Mouse (Mus musculus): ENCODE measurements around the gene Elp1.

DNA sequence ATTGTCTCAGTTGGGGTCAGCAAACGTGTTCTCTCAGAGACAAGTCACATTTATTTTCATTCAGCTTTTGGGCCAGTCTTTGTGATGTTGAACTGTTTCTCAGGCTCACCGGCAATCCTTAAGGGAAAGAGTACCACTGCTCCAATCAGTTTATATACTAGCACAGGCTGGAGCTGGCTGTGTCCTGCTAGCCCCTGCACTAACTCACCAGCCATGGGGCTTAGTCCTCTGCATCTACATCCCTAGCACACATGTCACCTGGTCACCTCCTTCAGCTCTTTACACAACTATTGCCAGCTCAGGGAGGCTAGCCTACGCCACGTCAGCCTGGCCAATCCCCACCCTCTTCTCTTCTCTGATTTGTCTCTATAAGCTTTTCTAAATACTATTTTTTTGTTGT lies 59.4 kb downstream of the Elp1 start:
- TF ChIP-seq POLR2A (IDR thresholded peaks at IDR 0.05; ENCODE audit: borderline replicate concordance, low read depth, low read length) (no peak), CTCF (IDR thresholded peaks at IDR 0.05; ENCODE audit: low read depth, low read length) (no peak)
